Mouse (Mus musculus) limb, embryonic 14.5 days (tissue): ENCODE measurements around the gene Opalin. TPM values are rescaled to one million over a fixed set of nuclear protein-coding genes. Genes with fewer than 3 reads are reported as not detected.

ENCODE experiments used
- ATAC-seq: fragments of 200-750 bp; cut with Nextera tagmentation; 2 replicates; pipeline ENCODE4 v1.8.0; 2017; ENCODE audit warnings: low read depth, moderate number of reproducible peaks, moderate TSS enrichment; ENCODE audit not compliant: low FRiP score
- DNase-seq: peaks from one replicate; pipeline ENCODE4 v3.0.0-alpha.2; 2015; ENCODE audit warnings: low spot score
- H3K27ac ChIP-seq: fragments of 300-500 bp; sonication (generic); replicated peaks from 2 replicates; pipeline ENCODE4 v1.5.1; 2014; ENCODE audit warnings: low read depth, mild to moderate bottlenecking, low read length, moderate library complexity, mixed read lengths
- H3K27me3 ChIP-seq: fragments of 300-500 bp; sonication (generic); 2 replicates; pipeline ENCODE4 v1.6.1; 2014; ENCODE audit warnings: low read length, mixed read lengths; ENCODE audit not compliant: control insufficient read depth, insufficient read depth
- H3K36me3 ChIP-seq: fragments of 300-500 bp; sonication (generic); 2 replicates; pipeline ENCODE4 v1.6.1; 2014; ENCODE audit warnings: mild to moderate bottlenecking, low read length, moderate library complexity, mixed read lengths; ENCODE audit not compliant: control insufficient read depth, insufficient read depth
- H3K4me1 ChIP-seq: fragments of 300-500 bp; sonication (generic); 2 replicates; pipeline ENCODE4 v1.6.1; 2014; ENCODE audit warnings: antibody characterized with exemption, low read length, mixed read lengths; ENCODE audit not compliant: control insufficient read depth, insufficient read depth
- H3K4me2 ChIP-seq: fragments of 300-500 bp; sonication (generic); replicated peaks from 2 replicates; pipeline ENCODE4 v1.6.1; 2014; ENCODE audit warnings: low read depth, mild to moderate bottlenecking, low read length, moderate library complexity; ENCODE audit not compliant: severe bottlenecking
- H3K4me3 ChIP-seq: fragments of 300-500 bp; sonication (generic); replicated peaks from 2 replicates; pipeline ENCODE4 v1.5.1; 2014; ENCODE audit warnings: low read length
- H3K9ac ChIP-seq: fragments of 300-500 bp; sonication (generic); 2 replicates; pipeline ENCODE4 v1.6.1; 2014; ENCODE audit warnings: mild to moderate bottlenecking, low read depth, low read length, moderate library complexity; ENCODE audit not compliant: severe bottlenecking
- H3K9me3 ChIP-seq: fragments of 300-500 bp; sonication (generic); 2 replicates; pipeline ENCODE4 v1.6.1; 2016; ENCODE audit warnings: low read length; ENCODE audit not compliant: control insufficient read depth
- POLR2A ChIP-seq: fragments of 200-500 bp; IDR thresholded peaks from 2 replicates; pipeline ENCODE4 v1.8.0; 2012; ENCODE audit warnings: inconsistent platforms, mild to moderate bottlenecking, moderate library complexity, borderline replicate concordance; ENCODE audit not compliant: insufficient read depth, insufficient read length; ENCODE audit errors: extremely low read depth
- WGBS: fragments of 180-500 bp; shearing (Covaris S2); extraction: QIAGEN DNeasy Blood & Tissue Kit; methylation state at CpG from one replicate; pipeline ENCODE4 v1.1.7; 2014; 5-methylcytosine and 5-hydroxymethylcytosine counted together
- polyA plus RNA-seq, 2 experiments: library from polyadenylated mRNA; depleted of rRNA in 1 of 2; stranded (reverse) in 1 of 2; unstranded in 1 of 2; fragments of >200 nt; fragmentation: Nextera tagmentation in 1 of 2; extraction: Ambion mirVana in 1 of 2; gene quantifications; 2 replicates each; pipeline versions ENCODE4 v1.2.1 to v1.2.3; 2012 to 2014

Gene Opalin
- polyA plus RNA-seq, 2 experiments: not detected

DNA sequence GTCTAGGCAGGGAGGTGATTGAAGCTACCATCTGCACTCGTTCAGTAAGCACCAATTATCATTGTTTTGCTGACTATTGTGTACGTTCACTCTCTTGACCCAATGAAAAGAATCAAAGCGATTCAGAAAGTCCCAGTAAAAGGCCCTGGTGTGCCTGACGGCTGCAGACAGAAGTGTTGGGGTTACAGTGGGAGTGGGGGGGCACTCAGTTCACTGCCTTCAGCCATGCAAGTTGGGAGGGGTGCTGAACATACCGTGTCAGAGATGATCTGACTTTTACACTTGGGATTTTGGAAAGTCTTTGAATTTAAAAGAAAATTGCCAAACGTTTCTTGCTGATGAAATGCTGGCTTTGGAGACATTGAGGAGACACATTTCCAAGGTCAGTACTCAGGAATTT lies 46.8 kb downstream of the Opalin start:
- H3K27ac ChIP-seq: no peak overlapping the region
- H3K4me3 ChIP-seq: no peak overlapping the region
- no peak for DNase-seq
- no peak for TF ChIP-seq POLR2A
- H3K4me2 ChIP-seq: no peak overlapping the region
- no peaks in the 10 kb centered on the region for H3K4me1 ChIP-seq
- no peaks in the 10 kb centered on the region for H3K27me3 ChIP-seq
- no peaks in the 10 kb centered on the region for H3K36me3 ChIP-seq
- H3K9me3 ChIP-seq: no peaks in the 10 kb centered on the region
- WGBS: 70% methylated on average over 6 of the region's 6 CpGs
- ATAC-seq: no peak
- no peak overlapping the region for H3K9ac ChIP-seq

- ATAC-seq (no peak), DNase-seq (no peak)
- no peaks in the 10 kb centered on the region for H3K27me3 ChIP-seq
- H3K27ac ChIP-seq: no peak within 1 kb of the TSS
- no peak within 1 kb of the TSS for H3K4me3 ChIP-seq
- H3K9me3 ChIP-seq: no peaks in the 10 kb centered on the region
- WGBS: 87% methylated on average over 6 of the region's 6 CpGs
- no peaks in the 10 kb centered on the region for H3K36me3 ChIP-seq
- H3K4me2 ChIP-seq: no peak within 1 kb of the TSS
- no peak for TF ChIP-seq POLR2A
- no peak within 1 kb of the TSS for H3K9ac ChIP-seq
- H3K4me1 ChIP-seq: no peaks in the 10 kb centered on the region
Measured at GRCm38 (mm10) chr19:41029219-41029618, 47.7 kb downstream of the Opalin start, which contains the start of gene Dntt. Gene Dntt (plus strand): TSS chr19:41029275.

GRCm38 (mm10) chr19:41027601-41028000 lies 49.3 kb downstream of the Opalin start:
- Histone ChIP-seq H3K4me1 (no peaks in the 10 kb centered on the region), H3K4me3 (no peak overlapping the region), H3K9me3 (no peaks in the 10 kb centered on the region), H3K27ac (no peak overlapping the region), H3K4me2 (no peak overlapping the region), H3K36me3 (no peaks in the 10 kb centered on the region), H3K9ac (no peak overlapping the region), H3K27me3 (no peaks in the 10 kb centered on the region)
- ATAC-seq (no peak), DNase-seq (no peak)
- no peak for TF ChIP-seq POLR2A
- 93% methylated on average over 9 of the region's 9 CpGs for WGBS

GRCm38 (mm10) chr19:41027024-41027423 lies 49.9 kb downstream of the Opalin start:
- H3K27ac ChIP-seq: no peak overlapping the region
- H3K36me3 ChIP-seq: no peaks in the 10 kb centered on the region
- no peaks in the 10 kb centered on the region for H3K9me3 ChIP-seq
- no peak overlapping the region for H3K9ac ChIP-seq
- 89% methylated on average over 5 of the region's 5 CpGs for WGBS
- TF ChIP-seq POLR2A: no peak
- ATAC-seq: no peak
- no peak for DNase-seq
- no peak overlapping the region for H3K4me3 ChIP-seq
- no peaks in the 10 kb centered on the region for H3K4me1 ChIP-seq
- no peak overlapping the region for H3K4me2 ChIP-seq
- no peaks in the 10 kb centered on the region for H3K27me3 ChIP-seq

DNA sequence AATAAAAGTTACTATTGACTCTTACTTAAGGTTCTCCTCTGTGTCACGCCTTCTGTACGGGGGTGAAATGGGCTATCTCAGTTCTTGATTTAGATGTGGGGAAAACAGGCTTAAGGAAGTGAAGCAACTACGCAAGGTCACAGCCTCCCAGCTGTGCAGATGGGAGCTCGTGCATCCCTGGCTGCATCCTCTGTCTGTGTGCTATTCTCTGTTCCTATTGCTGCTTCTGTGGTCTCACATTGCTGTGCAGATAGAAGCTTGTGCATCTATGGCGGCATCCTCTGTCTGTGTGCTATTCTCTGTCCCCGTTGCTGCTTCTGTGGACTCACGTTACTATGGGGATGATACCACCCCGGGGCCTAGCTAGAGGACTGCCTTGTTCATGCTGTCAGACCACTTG lies 50.4 kb downstream of the Opalin start:
- TF ChIP-seq POLR2A: no peak
- Histone ChIP-seq H3K9ac (no peak overlapping the region), H3K27ac (no peak overlapping the region), H3K4me3 (no peak overlapping the region), H3K27me3 (no peaks in the 10 kb centered on the region), H3K4me1 (no peaks in the 10 kb centered on the region), H3K36me3 (no peaks in the 10 kb centered on the region), H3K9me3 (no peaks in the 10 kb centered on the region), H3K4me2 (no peak overlapping the region)
- 88% methylated on average over 8 of the region's 8 CpGs for WGBS
- DNase-seq (no peak), ATAC-seq (no peak)

- Histone ChIP-seq H3K36me3 (no peaks in the 10 kb centered on the region), H3K4me2 (no peak overlapping the region), H3K4me1 (no peaks in the 10 kb centered on the region), H3K9ac (no peak overlapping the region), H3K27ac (no peak overlapping the region), H3K9me3 (no peaks in the 10 kb centered on the region), H3K27me3 (no peaks in the 10 kb centered on the region), H3K4me3 (no peak overlapping the region)
- ATAC-seq: no peak
- 83% methylated on average over 4 of the region's 4 CpGs for WGBS
- no peak for TF ChIP-seq POLR2A
- no peak for DNase-seq
Measured at GRCm38 (mm10) chr19:41022244-41022643, 54.7 kb downstream of the Opalin start.
